Mouse (Mus musculus) liver, adult 2 months (tissue): ENCODE results near the gene Efcab6. TPM values are rescaled to one million over a fixed set of nuclear protein-coding genes. Genes with fewer than 3 reads are reported as not detected.

Source experiments
- DNase-seq: peaks from one replicate; pipeline ENCODE4 v3.0.0-alpha.2; 2011; ENCODE audit warnings: low read depth, low spot score; ENCODE audit errors: extremely low read depth
- H3K27ac ChIP-seq: fragments of 200-500 bp; replicated peaks from 2 replicates; pipeline ENCODE4 v1.5.1; 2012; ENCODE audit warnings: low read depth, mild to moderate bottlenecking, control low read depth, inconsistent platforms, low read length; ENCODE audit not compliant: insufficient read depth
- H3K27me3 ChIP-seq: fragments of 200-500 bp; 2 replicates; pipeline ENCODE4 v1.6.1; 2012; ENCODE audit warnings: mild to moderate bottlenecking, moderate library complexity, low read length, inconsistent platforms; ENCODE audit not compliant: control insufficient read depth, insufficient read depth
- H3K36me3 ChIP-seq: fragments of 200-500 bp; 2 replicates; pipeline ENCODE4 v1.6.1; 2012; ENCODE audit warnings: low read length, inconsistent platforms; ENCODE audit not compliant: control insufficient read depth, insufficient read depth
- H3K4me1 ChIP-seq: fragments of 200-500 bp; 2 replicates; pipeline ENCODE4 v1.6.1; 2011; ENCODE audit warnings: low read length; ENCODE audit not compliant: control insufficient read depth, insufficient read depth
- H3K4me3 ChIP-seq: fragments of 200-500 bp; 2 replicates; pipeline ENCODE4 v1.5.1; 2011; ENCODE audit warnings: low read depth, mild to moderate bottlenecking, control low read depth, low read length, moderate library complexity; ENCODE audit not compliant: insufficient read depth
- H3K79me2 ChIP-seq: fragments of 200-500 bp; 2 replicates; pipeline ENCODE4 v1.6.1; 2012; ENCODE audit warnings: inconsistent platforms, mild to moderate bottlenecking, low read length, moderate library complexity; ENCODE audit not compliant: control insufficient read depth, insufficient read depth
- H3K9ac ChIP-seq: fragments of 200-500 bp; 2 replicates; pipeline ENCODE4 v1.6.1; 2012; ENCODE audit warnings: low read depth, mild to moderate bottlenecking, control low read depth, inconsistent platforms, low read length
- CTCF ChIP-seq: fragments of 200-500 bp; IDR thresholded peaks from 2 replicates; pipeline ENCODE4 v1.5.1; 2011; ENCODE audit warnings: low read depth, low read length, control low read depth
- POLR2A ChIP-seq: fragments of 200-500 bp; IDR thresholded peaks from 2 replicates; pipeline ENCODE4 v1.6.1; 2011; ENCODE audit warnings: low read length, control low read depth; ENCODE audit not compliant: insufficient read depth; ENCODE audit errors: extremely low read depth
- WGBS: fragments of 180-500 bp; shearing (Covaris S2); methylation state at CpG from one replicate; pipeline ENCODE4 v1.1.7; 2018; 5-methylcytosine and 5-hydroxymethylcytosine counted together
- polyA plus RNA-seq: library from polyadenylated mRNA; depleted of rRNA; stranded (reverse); fragments of >200 nt; gene quantifications from 2 replicates; pipeline ENCODE4 v1.2.3, GENCODE M21; 2012
- total RNA-seq: library from RNA; depleted of rRNA; stranded (reverse); fragments of >200 nt; gene quantifications from 2 replicates; pipeline ENCODE4 v1.2.3, GENCODE M21; 2014

The Efcab6 gene
- total and polyA plus RNA-seq, 2 experiments: not detected

- Histone ChIP-seq H3K79me2 (no peaks in the 10 kb centered on the region), H3K27me3 (no peaks in the 10 kb centered on the region), H3K4me3 (no peak overlapping the region), H3K4me1 (no peaks in the 10 kb centered on the region), H3K9ac (no peak overlapping the region), H3K36me3 (no peaks in the 10 kb centered on the region), H3K27ac (no peak overlapping the region)
- no peak for DNase-seq
- TF ChIP-seq POLR2A: no peak
- no peak for TF ChIP-seq CTCF
- WGBS: 71% methylated on average over 8 of the region's 8 CpGs
These were observed 30.9 kb upstream of the Efcab6 start for GRCm38 (mm10) chr15:84096051-84096450.

GRCm38 (mm10) chr15:84094921-84095320 lies 29.7 kb upstream of the Efcab6 start:
- no peak for DNase-seq
- TF ChIP-seq CTCF (no peak), POLR2A (no peak)
- no peaks in the 10 kb centered on the region for H3K27me3 ChIP-seq
- H3K4me3 ChIP-seq: no peak overlapping the region
- WGBS: 69% methylated on average over 7 of the region's 7 CpGs
- no peak overlapping the region for H3K9ac ChIP-seq
- H3K36me3 ChIP-seq: no peaks in the 10 kb centered on the region
- H3K27ac ChIP-seq: no peak overlapping the region
- no peaks in the 10 kb centered on the region for H3K79me2 ChIP-seq
- no peaks in the 10 kb centered on the region for H3K4me1 ChIP-seq

- Histone ChIP-seq H3K4me1 (no peaks in the 10 kb centered on the region), H3K79me2 (no peaks in the 10 kb centered on the region), H3K36me3 (no peaks in the 10 kb centered on the region), H3K27me3 (peaks cover 3% of the 10 kb centered on the region; the same call in 1 of the 2 replicates), H3K9ac (no peak overlapping the region), H3K4me3 (no peak overlapping the region), H3K27ac (no peak overlapping the region)
- no peak for DNase-seq
- no peak for TF ChIP-seq CTCF
- 42% methylated on average over 9 of the region's 9 CpGs for WGBS
These were observed 21.6 kb upstream of the Efcab6 start for GRCm38 (mm10) chr15:84086775-84087174.

- WGBS: 22% methylated on average over 12 of the region's 12 CpGs
- H3K79me2 ChIP-seq: no peaks in the 10 kb centered on the region
- no peaks in the 10 kb centered on the region for H3K4me1 ChIP-seq
- H3K36me3 ChIP-seq: no peaks in the 10 kb centered on the region
- no peak for DNase-seq
- peaks cover 3% of the 10 kb centered on the region; the same call in 1 of the 2 replicates for H3K27me3 ChIP-seq
- TF ChIP-seq CTCF (no peak), POLR2A (no peak)
- no peak overlapping the region for H3K9ac ChIP-seq
- no peak overlapping the region for H3K27ac ChIP-seq
- H3K4me3 ChIP-seq: no peak overlapping the region
These were observed 21.2 kb upstream of the Efcab6 start for GRCm38 (mm10) chr15:84086364-84086763.

GRCm38 (mm10) chr15:84080069-84080468 lies 14.9 kb upstream of the Efcab6 start:
- no peaks in the 10 kb centered on the region for H3K27me3 ChIP-seq
- no peaks in the 10 kb centered on the region for H3K36me3 ChIP-seq
- H3K4me3 ChIP-seq: no peak overlapping the region
- 58% methylated on average over 7 of the region's 7 CpGs for WGBS
- no peak for DNase-seq
- no peak overlapping the region for H3K9ac ChIP-seq
- no peak for TF ChIP-seq POLR2A
- H3K4me1 ChIP-seq: no peaks in the 10 kb centered on the region
- no peaks in the 10 kb centered on the region for H3K79me2 ChIP-seq
- no peak overlapping the region for H3K27ac ChIP-seq

- no peak overlapping the region for H3K27ac ChIP-seq
- no peaks in the 10 kb centered on the region for H3K79me2 ChIP-seq
- no peak for TF ChIP-seq CTCF
- no peak for TF ChIP-seq POLR2A
- no peak overlapping the region for H3K4me3 ChIP-seq
- 86% methylated on average over 2 of the region's 2 CpGs for WGBS
- DNase-seq: no peak
- no peaks in the 10 kb centered on the region for H3K36me3 ChIP-seq
- no peaks in the 10 kb centered on the region for H3K27me3 ChIP-seq
- no peaks in the 10 kb centered on the region; the same call in 1 of the 2 replicates for H3K4me1 ChIP-seq
- no peak overlapping the region for H3K9ac ChIP-seq
These were observed 14.3 kb upstream of the Efcab6 start for GRCm38 (mm10) chr15:84079519-84079918.
